Mouse (Mus musculus) naive thymus-derived CD4-positive, alpha-beta T cell, adult 2 months (primary cell): Measurements from ENCODE around the gene Nck2.
"Not testable (repeated sequence)": the region's sequence is repeated elsewhere in the genome, so short reads cannot be mapped to it uniquely, and the experiment has no call there.

ENCODE experiments used
- DNase-seq: peaks from one replicate; pipeline ENCODE4 v3.0.0-alpha.2; 2011; ENCODE audit warnings: low read depth

The Nck2 gene

DNA sequence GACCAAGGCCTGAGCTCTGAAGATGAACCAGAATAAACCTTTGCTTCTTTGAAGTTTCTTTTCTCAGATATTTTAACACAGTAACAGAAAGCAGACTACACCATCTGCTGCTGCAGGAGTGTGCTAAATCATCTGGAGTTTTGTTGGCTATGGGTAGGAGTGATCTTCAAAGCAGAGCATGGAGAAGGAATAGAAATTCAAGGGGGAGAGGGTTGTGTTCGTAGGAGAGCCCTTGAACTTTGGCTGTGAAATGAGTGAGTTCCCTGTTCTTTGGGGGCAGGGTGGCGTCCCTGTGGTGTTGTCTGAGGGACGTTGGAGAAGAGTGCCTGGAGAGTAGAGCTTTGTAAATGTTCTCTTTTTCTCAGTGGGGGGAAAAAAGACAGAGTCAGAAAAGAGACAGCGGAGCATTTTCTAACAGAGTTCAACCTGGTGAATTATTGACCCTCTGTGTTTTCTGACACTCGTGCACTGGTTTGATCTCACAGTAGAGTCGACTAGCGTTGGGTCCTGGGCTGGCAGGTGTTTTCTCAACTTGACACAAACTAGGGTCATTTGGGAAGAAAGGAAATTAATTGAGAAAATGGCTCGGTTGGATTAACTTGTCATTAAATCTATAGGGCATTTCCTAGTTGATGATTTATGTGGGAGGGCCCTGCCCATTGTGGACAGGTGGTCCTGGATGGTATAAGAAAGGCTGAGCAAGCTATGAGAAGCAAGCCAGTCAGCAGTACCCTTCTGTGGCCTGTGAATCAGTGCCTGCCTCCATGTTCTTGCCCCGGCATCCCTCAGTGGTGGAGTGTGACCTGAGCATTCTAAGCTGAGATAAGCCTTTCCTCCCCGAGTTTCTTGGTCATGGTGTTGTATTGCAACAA is 57.8 kb downstream of the Nck2 start:
- DNase-seq = peak; percentile 2

DNA sequence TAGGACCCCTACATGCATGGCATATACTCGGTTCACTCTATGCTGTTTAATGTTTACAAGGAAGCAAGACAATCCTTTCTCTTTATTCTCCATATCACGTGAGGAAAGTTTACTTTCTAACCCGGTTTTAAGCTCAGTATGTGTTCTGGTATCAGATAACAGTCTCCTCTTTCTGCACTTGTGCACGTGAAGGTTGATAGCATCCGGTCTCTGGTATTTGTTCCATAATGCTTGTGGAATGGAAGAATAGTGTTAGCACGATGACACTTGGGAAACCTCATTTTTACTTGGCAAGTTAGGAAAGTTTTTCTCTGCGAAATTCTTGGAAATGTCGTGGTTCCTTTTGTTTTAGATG is 58.4 kb downstream of the Nck2 start:
- peak; percentile 39 for DNase-seq

DNA sequence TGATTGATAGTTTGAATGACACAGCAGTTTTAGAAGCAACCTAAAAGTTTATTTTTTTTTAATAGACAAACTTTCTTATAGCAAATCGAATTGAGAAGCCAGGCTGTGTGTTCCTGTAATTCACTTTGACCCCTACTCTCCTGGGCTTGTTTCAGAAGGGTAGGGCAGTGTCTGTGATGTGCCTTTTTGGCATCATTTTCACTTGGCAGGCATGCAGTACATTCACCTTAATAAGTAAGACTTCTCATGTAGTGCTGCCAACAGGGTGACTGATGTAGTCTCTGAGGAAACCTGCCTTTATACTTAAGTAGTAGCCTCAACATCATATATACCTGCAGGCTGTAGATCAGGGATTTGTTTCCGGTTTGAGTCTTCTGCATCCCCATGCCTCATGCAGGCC is 58.9 kb downstream of the Nck2 start:
- peak; percentile 17 for DNase-seq

DNA sequence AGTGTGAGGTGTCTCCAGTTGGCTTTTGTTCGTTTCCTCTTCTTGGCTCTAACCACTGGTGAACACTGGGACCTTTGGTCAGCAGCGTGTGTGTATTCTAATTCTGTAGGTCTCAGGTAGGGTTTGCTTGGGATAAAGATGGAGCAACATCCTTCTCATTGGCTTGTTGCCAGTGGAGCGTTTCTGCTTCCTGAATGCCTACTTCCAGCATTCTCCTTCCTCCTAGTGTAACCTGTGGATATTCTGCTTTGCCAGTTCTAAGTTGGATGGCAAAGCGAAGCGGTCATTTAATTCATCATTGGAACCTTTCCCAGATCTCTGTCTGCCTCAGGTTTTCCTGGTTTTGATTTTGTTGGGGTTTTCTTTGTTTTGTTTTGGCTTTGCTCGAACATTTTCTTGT is 59.3 kb downstream of the Nck2 start:
- no peak for DNase-seq

DNA sequence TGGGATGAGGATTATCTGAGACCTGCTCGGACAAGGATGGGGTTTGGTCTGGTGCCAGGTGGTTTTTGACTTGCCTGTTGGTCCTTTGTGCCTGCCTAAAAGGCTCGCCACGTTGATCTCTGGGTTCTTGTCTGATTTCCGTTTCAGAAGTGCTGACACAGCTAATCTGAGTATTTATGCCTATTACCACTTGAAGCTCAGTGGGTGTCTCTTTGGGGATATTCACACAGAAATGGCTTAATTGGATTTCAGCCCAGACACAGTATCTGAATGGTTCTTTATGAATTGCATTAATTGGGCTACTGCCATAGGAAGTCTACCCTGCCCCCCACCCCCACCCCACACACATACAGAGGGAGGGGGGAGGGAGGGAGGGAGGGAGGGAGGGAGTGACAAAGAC is 59.9 kb downstream of the Nck2 start:
- peak; percentile 49 for DNase-seq

DNA sequence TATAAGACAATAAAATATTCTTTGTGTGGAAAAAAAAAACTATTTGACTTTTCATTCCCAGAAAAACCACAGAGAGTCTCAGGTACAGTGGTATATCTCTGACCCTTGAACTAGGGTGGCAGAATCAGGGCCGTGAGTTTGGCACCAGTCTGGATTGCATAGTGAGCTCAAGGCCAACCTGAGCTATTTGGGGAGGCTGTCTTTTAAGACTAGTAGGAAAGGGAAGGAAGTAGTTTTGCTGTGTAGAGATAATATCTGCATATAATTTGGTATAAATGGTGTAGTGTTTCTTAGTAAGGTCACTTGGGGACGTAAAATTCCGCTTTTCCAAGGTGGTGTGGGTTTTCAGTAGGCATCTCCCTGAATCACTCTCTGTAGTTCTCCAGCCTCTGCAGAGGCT is 62.3 kb downstream of the Nck2 start:
- no peak for DNase-seq

DNA sequence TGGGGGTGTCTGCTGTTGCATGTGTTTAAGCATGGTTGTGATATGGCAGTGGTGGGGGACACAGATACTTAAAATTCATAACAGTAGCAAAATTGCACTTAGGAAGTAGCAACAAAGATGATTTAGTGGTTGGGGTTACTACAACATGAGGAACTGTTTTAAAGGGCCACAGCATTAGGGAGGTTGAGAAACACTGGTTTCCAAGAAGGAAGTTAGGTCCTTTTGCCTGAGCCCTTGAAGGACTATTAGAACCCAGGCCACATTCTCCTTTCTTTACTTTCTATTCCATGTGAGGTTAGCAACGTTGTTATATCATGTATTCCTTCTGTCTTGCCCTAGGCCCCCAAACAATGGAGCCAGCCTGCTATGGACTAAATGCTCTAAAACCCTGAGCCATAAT is 63.4 kb downstream of the Nck2 start:
- DNase-seq = no peak

DNA sequence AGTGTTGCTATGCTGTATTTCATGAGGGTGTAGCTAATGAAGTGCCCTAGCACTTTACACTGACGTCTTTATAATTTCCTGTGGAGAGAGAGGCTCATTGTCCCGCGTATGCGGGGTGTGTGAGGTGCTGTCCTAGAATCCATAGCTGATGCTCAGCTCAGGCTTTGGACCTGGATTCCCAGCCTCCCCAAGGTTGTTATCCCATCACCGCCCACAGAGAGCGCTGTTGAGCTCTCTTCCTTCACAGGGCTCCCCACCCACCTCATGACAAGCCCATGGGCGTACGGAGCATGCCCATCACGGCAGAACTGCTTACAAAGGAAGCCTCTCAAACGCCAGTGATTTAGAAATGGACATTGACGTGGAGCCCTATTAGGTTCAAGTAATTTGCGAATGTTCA is 66.9 kb downstream of the Nck2 start:
- peak; percentile 38 for DNase-seq

DNA sequence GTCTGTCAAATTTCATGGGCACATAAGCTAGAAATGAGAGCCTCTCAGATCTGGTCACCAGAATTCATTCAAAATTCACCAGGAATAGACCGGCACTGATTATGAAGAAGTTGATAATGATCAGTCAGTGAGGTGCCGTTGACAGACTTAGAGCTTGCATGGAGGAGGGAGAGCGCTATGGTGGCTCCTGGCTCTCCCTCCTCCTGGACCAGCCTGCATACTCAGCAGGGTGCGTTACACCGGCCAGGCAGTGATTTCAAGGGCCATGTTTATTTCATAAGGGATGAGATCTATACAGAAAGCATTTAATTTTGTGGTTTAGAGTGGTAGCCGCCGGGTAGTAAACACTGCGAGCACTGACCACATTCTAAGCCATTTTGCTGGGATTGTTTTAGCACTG is 67.3 kb downstream of the Nck2 start:
- DNase-seq = no peak

DNA sequence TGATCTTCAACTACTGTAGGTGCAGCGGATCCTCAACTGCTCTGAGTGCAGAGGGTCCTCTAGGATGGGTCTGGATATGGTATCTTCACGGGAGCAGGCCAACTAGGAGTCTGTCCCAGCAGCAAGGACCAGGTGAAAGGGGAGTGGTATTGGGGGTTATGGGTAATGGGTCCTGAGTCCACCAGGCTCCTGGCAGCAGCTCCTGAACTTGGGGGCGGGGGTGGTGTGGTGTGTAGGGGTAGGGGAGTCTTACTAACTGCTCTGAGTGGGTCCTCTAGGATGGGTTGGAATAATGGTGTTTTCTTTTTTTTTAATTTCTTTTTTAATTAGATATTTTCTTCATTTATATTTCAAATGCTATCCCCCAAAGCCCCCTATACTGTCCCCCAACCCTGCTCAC is 73.0 kb downstream of the Nck2 start:
- DNase-seq = no peak

DNA sequence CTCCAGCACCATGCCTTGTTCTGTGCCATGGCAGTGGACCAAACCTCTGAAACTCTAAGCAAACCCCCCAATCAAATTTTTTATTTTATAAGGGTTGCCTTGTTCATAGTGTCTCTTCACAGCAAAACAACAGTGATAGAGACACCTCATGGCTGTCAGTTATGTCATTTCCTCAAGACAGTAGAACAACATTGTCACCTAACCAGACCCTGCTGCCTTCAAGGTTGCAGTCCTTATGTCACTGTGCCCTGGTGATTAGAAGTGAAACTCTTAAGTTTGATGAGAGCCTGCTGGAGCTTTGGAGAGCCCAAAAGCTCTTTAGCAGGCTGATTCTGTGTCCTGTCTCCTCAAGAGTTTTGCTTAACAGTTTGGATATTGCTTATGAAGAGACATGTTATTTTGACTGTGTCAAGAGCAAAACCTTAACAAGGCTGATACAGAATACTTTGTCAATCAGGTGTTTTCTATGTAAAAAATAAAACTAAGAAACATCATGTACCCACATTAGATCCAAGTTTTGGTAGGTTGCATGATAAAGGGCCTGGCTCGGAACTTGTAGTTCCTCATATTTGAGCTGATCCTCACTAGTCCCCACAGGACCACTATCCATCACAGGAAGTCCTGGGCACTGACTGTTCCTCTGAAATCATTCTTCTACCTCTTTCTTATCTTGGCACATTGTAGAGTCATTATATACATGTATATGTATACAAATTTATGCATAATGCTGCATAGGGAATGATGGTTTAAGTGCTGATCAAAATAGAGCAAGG is 76.0 kb downstream of the Nck2 start:
- peak; percentile 59 for DNase-seq

DNA sequence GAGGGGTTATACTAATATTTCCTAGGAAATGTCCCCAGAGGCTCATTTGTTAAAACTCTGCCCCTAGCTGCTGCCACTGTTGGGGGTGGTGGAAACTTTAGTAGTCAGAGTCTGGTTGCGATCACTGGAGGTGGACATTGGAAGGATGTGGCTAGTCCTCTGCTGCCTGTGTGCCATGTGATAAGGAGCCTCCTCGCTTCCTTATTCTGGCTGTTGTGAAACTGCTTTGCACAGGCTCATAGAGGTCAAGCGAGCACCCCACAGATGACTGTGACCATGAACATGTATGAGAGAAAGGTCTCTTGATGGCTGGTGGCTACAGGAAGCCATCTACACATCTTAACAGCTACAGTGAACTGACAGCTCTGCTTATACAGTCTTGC is 76.6 kb downstream of the Nck2 start:
- no peak for DNase-seq

DNA sequence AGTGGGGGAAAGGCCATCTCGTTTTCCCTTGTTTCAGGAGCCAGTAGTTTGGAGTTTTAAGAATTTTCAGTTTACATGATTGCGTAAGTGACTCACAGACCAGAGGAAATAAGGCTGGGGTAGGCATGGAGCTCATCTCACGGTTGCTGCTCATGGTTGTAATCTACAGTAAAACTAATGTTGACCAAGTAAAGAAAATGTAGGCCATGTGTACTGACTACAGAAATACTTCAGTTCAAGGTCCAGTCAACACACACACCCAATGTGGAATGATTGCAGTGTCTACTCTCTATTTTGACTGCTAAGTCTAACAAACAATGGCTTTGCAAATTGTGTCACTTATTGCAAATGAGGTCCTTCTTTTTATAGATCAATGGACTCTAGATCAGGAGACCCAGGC is 77.1 kb downstream of the Nck2 start:
- no peak for DNase-seq

DNA sequence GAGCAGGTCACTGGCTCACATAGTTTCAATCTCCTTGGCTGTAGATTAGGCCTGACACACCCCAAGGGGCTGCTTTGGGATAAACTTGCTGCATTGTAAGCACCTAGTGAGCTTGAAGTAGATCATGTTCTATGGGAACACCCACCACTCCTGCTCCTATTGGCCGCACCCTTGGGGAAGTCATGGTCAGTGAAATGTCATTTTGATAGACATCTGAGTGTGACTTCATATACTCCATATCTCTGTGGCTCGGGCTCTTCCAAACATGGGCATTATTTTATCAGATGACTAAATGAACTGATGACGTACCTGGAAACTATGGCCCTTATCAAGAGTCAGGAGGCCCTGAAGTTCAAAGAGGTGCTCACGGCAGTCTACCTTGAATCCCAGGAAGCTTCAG is 77.6 kb downstream of the Nck2 start:
- DNase-seq = no peak

DNA sequence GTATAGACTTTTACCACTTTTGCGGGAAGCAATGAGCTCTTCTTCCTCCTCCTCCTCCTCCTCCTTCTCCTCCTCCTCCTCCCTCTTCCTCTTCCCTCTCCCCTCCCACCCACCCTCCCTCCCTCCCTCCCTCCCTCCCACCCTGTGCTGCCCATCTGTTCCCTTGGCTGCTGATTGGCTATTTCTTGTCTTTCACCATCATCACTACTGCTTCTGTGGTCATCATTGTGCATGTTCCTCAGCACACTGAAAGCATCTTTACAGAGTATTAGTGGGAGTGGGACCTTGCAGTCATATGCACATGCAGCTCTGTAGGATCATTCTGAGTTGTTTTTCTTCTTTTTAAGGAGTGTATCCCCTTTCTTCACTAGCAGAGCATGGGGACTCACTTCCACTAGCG is 78.6 kb downstream of the Nck2 start:
- no peak for DNase-seq

DNA sequence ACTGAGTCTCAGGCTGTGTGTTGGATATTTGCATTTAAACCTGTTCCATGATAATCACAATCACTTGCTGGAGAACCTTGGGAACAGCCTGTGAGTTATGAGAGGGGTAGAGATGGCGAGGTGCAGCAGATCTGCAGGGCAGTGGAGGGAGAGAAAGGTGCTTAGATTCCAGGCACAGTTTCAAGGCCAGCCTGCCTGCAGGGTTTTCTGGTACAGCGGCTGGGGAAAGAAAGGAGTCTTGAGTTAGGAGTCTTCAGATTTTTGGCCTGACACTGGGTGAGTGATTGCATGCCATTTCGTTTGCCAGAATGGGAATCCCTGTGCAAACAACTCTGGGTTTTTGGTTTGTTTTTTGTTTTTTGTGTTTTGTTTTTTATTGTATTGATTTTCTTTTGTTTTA is 80.0 kb downstream of the Nck2 start:
- DNase-seq = no peak

DNA sequence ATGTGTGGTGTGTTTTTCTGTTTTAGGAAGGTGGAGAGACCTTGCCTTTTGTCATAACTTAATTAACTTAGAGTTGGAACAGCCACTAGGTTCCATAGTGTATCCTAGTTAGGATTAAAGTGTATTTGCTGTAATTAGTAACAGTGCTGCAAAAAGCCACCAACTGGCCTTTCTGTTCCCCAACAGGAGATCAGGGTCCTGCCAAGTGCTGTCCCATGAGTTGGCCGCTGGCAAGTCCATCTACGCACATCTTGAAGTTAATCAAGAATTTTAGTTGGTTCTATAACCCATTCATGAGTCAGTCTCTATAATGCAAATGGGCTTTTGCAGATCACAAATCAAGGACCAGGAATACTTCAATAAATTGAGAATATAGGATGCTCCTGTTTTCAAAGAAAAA is 83.9 kb downstream of the Nck2 start:
- no peak for DNase-seq

DNA sequence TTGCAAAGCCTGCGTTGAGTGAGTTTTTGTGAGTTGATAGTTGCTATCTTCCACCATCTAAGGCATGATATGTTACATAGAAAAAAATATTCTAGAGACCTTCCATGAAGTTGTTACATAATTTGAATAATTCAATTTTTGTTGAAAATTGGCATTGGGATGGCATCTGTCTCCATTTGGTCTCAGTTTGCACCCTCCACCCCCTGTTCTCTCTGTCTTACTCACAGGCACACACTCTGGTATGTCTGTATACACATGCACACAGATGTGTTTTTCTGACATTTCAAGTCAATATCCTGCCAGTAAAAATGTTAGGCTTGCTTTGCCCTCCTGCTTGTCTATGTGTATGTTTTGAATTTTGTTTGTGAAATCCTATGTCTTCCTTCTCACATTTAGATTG is 84.7 kb downstream of the Nck2 start:
- DNase-seq = no peak

DNA sequence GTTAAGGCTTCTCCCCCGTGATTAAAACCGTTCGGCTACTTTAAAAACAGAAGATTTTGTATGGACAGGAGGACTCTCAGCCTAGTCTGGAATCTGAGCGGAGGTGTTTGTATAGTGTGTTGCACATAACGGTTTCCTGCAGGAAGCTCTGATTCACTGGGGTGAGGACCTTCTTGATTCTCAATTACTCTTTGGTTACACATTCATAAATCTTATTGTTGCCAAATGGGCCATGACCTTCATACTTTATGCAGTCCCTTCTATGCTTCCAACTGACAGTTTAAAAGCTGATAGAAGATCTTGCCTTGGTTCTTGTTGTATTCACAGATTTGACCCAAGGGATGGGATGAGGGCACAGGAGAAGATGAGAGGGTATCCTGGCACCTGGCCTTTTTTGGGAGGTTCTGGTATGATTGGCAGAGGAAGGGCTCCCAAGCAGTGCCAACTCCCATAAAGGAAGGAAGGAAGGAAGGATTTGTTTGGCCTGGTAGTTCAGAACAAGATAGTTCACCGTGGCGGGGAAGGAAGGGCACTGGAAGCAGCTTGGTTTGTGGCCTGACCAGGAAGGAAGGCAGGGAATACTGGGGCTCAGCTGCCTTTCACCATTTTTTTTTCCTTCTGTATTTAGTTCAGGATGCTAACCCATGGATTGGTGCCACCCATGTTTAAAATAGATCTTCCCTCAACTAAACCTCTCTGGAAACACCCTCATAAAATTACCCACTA is 86.1 kb downstream of the Nck2 start:
- DNase-seq = no peak

DNA sequence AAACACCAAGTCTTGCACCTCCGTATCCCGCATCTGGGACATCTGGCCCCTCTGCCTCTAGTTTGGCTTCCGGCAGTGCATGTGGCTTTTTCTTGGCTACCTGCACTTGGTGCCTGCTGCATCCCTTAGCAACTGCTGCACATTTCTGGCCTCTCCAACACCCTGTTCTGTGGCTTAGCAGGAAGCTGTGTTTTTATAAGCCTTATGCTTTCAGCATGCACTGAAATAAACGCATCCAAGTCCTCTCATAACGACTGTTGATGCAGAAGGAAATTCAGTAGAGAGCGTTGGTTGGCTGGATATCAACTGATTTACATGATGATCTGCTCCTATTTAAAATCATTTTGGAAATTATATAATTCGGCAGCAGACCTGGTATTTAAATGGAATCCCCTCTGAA is 86.9 kb downstream of the Nck2 start:
- peak; percentile 9 for DNase-seq

DNA sequence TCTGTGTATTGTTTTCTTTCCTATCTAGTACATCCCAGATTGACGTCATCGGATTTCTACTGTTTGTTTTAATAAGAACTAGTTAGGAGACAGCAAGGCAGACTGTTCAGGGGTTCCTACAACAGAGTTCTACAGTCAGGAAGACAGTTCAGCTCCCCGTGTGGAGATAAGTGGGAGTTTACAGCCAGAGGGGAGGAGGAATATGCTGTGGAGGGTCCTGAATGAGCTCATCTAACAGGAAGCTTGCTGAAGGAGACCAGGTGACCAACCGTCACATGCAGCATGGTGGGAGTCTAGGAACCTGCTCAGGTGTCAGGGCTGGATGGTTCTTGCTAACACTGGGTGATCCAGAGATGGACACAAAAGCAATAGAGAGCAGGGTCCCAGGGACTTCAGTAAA is 87.9 kb downstream of the Nck2 start:
- peak; percentile 4 for DNase-seq

DNA sequence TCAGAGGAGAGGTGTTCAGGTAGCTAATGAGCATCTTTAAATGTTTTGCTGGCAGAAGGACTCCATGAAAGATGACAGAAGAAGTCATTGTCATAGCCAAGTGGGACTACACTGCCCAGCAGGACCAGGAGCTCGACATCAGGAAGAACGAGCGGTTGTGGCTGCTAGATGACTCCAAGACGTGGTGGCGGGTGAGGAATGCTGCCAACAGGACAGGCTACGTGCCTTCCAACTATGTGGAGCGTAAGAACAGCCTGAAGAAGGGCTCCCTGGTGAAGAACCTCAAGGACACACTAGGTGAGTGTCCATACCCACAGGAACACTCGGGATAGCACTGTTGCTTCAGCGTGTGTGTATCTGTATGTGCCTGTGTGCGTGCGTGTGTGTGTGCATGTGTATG is 89.1 kb downstream of the Nck2 start:
- DNase-seq = not testable (repeated sequence)
